Mouse (Mus musculus): ENCODE measurements around the gene Evc2.

DNA sequence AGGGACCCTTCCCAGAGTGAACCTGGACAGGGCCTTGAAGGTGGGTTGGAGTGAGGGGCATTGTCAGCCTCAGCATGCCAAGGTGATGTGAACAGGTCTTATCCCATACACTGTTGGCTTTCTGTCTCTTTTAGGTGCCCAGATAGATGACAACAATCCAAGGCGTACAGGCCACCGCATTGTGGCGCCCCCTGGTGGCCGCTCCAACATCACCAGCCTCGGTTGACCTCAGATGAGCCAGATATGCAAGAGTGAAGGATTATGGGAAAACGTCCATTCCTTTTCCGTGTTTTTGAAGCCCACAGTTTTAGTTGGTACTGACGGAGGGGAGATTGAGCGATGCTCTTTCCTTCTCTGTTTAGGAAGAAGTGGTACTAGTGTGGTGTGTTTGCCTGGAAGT lies 47.3 kb upstream of the Evc2 start:
- TF ChIP-seq ZNF384 (IDR thresholded peaks at IDR 0.05; ENCODE audit: low read depth, low read length) (no peak), CHD2 (IDR thresholded peaks at IDR 0.05; ENCODE audit: low read depth, low read length) (no peak), MAFK (IDR thresholded peaks at IDR 0.05; ENCODE audit: insufficient read depth, low read depth, low read length) (no peak), HCFC1 (IDR thresholded peaks at IDR 0.05; ENCODE audit: borderline replicate concordance, insufficient read depth, low read length) (no peak)

Measured in ES-E14 (cell line).